Mouse (Mus musculus) layer of hippocampus, adult 9-11 months (tissue): Measurements from ENCODE around the gene Olfr9.
"Not testable (repeated sequence)": the region's sequence is repeated elsewhere in the genome, so short reads cannot be mapped to it uniquely, and the experiment has no call there.

Experiments
- DNase-seq: peaks from one replicate; pipeline ENCODE4 v3.0.0; 2022

Olfr9 gene

DNA sequence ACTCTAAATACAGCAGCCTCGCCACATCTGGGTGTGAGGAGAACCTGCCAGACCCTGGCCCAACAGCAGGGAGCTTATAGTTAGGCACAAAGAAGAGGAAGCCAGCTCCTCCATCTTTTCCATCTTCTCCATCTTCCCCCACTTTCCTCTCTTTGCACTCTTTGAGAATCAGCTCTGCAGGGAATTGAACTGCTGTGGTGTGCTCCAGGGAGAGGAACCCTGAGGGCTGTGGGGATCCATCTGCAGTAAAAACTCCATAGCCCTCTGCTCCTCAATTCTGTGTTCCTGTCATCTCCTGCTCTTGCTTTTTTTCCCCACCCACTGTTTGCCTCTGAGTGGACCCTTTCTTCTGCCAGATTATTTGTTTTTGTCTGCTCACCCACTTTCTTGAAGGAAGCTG is at the start of gene Olfr9:
TSS of gene Olfr9 (plus strand) at position 301 of the 400 bp plus-strand sequence.
- not testable (repeated sequence) for DNase-seq

- DNase-seq, result no peak
Observed at GRCm38 (mm10) chr10:128940475-128941061, 48.7 kb upstream of the Olfr9 start.

GRCm38 (mm10) chr10:128945675-128946074 is 43.6 kb upstream of the Olfr9 start:
- DNase-seq, result no peak

- DNase-seq, result no peak
Observed at GRCm38 (mm10) chr10:128947496-128947895, 41.7 kb upstream of the Olfr9 start.

- DNase-seq, result no peak
Observed at GRCm38 (mm10) chr10:128950208-128950887, 38.9 kb upstream of the Olfr9 start.

- no peak for DNase-seq
Observed at GRCm38 (mm10) chr10:128958340-128958739, 30.9 kb upstream of the Olfr9 start.

DNA sequence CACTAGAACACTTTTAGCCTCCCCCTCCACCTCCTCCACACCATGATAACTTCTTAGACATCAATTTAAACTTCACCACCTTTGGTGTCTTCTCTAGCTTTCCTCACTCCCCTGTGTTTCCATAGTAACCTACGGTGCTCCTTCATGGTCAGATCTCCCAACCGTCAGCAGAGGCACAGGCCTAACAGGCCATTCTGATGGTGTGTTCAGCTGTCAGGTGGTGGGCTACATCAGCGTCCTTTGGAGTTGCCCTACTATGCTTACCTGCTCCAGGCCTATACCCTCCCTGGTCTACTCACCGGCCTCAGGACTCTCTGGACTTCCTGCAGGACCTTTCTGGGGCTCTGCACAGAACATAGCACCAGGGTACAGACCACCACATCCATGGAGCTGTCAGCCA is 29.1 kb upstream of the Olfr9 start:
- DNase-seq, result no peak

GRCm38 (mm10) chr10:128960590-128961584 is 28.3 kb upstream of the Olfr9 start, which contains the start of gene Mettl7b:
Gene Mettl7b, minus strand, starts transcription at chr10:128960988.
- peak; percentile 47 for DNase-seq

- DNase-seq, result no peak
Observed at GRCm38 (mm10) chr10:128964961-128965360, 24.3 kb upstream of the Olfr9 start.

- DNase-seq, result no peak
Observed at GRCm38 (mm10) chr10:128965871-128966270, 23.4 kb upstream of the Olfr9 start.

DNA sequence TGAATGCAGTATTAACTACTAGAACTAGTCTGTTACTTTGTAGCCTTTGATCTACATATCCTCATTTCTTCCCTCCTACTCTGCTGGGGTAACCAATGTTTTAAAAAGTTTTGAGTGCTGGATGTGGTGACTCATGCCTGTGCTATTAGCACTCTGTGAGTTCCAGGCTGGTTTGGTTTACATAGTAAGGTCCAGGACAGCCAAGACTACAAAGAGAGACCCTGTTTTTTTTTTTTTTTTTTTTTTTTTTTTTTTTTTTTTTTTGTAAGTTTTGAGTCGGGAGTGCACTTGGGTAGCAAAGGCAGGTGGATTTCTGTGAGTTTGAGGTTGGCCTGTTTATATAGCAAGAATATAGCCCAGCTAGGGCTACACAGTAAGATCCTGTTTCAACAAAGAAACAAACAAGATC is 20.9 kb upstream of the Olfr9 start:
- DNase-seq, result no peak

DNA sequence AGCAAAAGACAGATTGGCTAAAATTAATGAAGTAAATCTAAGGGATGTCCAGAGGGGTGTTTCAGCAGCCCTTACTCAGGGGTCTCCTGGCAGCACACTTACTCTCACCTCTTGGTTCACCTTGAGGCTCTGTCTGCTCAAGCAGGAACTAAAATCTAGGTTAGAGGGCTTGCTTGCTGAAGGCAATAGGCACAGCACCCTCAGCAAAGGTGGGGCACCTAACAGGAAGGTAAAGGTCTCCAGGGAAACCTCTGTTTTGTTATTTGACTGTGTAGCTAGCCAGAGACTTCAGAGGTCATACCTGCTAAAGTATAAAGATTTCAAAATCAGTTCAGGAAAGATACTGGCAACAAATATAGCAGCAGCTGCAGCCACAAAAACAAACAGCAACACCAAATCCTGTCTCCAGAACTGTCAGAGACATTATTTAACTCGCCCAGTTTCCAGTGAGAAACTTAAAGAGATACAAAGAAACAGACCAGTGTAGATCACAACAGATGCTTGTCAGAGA is 18.4 kb upstream of the Olfr9 start:
- DNase-seq, result no peak

- no peak for DNase-seq
Observed at GRCm38 (mm10) chr10:128972841-128973240, 16.4 kb upstream of the Olfr9 start.

- DNase-seq, result no peak
Observed at GRCm38 (mm10) chr10:128976395-128976794, 12.8 kb upstream of the Olfr9 start.

DNA sequence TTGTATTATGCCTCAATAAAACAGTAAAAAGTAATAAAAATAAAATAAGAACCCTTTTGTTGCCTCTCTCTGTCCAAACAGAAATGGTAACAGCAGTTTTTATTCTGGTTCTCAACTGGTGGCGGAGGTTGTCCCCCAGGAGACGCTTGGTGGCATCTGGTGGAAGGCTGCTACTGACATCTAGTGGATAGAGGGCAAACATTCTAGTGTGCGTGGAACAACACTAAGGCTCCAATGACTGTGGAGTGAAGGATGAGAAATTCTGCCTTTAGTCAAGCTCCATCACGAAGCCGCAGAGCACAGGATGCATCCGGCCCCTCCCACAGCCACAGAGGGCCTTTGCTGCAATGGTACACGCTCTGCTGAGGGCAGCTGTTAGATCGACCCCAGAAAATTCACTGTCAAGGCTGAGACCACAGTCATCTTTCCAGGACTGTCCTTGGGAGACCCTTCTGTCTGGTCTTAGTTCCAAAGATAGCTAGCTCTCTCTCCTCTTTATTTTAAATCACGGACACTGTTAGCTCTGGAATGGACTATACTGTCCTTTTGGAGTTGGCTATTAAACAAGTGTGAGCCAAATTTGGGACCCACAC is 11.6 kb upstream of the Olfr9 start:
- peak; percentile 57 for DNase-seq

DNA sequence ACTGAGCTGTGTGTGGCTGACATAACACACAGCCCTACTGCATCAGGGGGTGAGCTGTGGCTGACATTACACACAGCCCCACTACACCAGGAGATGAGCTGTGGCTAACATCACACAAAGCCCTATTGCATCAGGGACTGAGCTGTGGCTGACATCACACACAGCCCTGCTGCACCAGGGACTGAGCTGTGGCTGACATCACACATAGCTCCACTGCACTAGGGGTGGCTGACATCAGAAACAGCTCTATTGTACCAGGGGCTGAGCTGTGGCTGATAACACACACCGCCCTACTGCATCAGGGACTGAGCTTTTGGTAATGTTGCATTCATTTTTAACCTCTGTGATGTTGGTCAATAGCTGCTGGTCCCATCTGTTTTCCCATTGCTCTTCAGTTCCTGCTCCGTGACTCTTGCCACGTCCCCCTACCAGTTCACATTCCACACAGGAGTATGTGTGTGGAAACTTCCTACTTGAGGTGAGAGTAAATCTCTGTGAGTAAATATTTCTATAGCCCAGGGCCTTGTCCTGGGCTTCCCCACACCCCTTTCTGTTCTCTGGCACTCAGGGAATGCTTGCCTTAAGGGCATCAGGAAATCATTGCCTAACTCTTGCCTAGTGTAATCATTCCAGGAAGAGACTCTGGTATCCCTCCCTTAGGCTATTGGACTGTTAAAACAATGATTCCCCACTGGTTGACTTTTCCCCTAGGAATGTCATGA is 8.4 kb upstream of the Olfr9 start:
- no peak for DNase-seq

DNA sequence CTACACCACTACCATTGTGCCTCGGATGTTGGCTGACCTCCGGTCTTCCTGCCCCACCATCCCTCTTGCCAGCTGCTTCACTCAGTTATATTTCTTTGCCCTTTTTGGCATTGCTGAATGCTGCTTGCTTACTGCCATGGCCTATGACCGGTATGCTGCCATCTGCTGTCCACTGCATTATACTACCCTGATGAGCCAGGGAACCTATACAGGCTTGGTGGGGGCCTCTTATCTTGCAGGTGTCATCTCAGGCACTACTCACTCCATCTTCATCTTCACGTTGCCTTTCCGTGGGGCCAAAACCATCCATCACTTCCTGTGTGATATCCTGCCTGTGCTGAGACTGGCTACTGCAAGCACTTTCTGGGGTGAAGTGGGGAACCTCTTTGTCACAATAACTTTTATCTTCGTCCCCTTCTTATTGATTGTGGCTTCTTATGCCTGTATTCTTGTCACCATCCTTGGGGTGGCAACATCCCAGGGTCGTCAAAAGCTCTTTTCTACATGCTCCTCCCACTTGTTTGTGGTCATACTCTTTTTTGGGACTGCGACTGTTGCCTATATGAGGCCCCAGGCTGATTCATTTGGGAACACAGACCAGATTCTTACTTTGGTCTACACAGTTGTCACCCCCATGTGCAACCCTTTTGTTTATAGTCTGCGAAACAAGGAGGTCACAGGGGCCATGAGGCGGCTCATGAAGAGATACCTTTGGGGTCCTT is 1.1 kb downstream of the Olfr9 start:
- DNase-seq, result not testable (repeated sequence)

DNA sequence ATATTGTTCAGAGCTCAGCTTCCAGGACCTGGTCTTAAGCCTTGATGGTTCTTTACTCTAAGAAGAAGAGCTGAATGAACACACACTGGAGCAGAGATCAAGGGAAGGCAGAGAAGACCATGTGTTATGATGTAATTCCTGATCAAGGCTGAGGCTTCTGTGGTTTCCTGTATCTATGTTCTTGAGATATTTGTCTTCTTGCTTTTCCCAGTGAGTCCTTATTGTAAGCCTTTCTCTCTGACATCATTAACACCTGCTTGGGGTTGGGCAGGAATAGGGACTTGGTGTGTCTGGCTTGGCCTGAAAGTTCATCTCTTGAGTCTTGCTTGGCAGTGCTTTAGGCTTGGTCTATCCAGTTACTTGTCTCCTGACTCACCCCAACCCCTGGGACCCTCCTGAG is 1.8 kb downstream of the Olfr9 start:
- no peak for DNase-seq

DNA sequence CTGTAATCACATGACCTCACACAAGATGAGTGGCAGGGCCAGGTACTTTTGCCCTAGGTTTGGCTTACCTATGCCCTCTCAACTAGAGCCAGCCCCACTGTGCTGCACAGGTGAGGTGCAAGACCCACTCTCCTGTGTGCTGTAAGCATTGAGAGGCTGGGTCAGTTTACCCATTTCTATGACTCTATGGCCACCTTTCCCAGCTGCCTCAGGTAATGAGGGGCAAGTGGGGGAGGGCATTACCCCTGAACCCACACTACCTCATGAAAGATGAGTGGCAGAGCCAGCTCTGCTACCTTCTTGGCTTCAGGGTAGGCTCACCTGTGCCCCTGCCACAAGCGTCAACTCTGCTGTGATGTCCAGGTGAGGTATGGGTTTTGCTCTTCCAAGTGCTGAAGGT is 6.6 kb downstream of the Olfr9 start:
- no peak for DNase-seq

DNA sequence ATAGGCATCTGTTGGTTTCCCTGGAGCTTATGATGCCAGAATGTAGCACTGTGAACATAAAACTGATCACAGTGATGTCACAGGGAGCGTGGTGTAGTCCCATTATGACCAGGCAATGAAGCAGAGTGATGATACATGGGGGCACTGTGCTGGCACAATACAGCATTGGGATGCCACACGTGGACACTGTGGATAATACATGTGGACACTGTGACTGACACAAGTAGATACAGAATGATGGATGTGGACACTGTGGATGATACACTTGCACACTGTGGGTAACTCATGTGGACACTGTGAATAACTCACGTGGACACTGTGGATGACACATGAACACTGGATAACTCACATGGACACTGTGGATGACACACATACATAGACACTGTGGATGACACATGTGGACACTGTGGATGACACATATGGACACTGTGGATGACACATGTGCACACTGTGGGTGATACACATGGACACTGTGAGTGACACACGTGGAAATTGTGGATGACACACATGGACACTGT is 7.4 kb downstream of the Olfr9 start:
- DNase-seq, result no peak
